Mouse (Mus musculus) urinary bladder, postnatal 14 days (tissue): ENCODE data around the gene Lamb2.

Source experiments
- DNase-seq: peaks from one replicate; pipeline ENCODE4 v3.0.0; 2021; ENCODE audit warnings: low spot score

The Lamb2 gene

GRCm38 (mm10) chr9:108461675-108462074 lies 17.9 kb upstream of the Lamb2 start:
- no peak for DNase-seq

GRCm38 (mm10) chr9:108462192-108462591 lies 17.3 kb upstream of the Lamb2 start:
- peak; percentile 49 for DNase-seq

DNA sequence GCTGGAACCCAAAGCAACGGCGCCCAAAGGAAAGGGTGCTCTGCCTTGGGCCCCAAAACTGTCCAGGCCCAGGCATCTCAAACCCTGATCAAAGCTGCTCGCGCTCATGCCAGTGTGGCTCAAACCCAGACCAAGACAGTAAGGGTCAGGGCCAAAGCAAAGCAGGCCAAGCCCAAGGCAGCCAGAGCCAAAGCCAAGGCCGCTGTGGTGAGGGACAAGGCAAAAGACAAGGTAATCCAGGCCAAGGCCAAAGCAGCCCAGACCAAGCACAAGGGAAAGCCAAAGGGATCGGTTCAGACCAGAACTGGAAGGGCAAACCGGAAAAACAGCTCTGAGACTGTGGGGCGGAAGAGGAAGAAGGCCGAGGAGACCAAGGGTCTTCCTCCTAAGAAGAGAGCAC lies 15.8 kb upstream of the Lamb2 start:
- DNase-seq, result no peak

- DNase-seq, result no peak
Measured at GRCm38 (mm10) chr9:108466219-108466618, 13.3 kb upstream of the Lamb2 start.

DNA sequence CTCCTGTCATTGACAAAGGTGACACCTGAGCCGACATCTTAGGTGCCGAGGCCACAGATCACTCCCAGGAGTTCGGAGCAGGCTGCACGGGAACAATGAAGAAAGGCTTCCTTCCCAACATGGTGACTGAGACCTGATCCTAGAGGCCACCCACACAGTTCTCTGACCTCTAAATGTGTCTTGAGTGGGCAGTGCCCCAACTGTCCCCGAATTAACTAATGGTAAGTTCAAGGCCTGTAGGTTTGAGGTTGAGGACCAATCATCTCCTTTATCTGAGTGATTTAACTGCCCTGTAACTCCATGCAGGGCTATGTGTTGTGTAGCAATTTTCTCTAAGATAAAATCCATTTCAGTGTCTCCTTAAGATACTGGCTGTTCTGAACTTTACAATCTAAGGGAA lies 10.1 kb upstream of the Lamb2 start:
- no peak for DNase-seq

DNA sequence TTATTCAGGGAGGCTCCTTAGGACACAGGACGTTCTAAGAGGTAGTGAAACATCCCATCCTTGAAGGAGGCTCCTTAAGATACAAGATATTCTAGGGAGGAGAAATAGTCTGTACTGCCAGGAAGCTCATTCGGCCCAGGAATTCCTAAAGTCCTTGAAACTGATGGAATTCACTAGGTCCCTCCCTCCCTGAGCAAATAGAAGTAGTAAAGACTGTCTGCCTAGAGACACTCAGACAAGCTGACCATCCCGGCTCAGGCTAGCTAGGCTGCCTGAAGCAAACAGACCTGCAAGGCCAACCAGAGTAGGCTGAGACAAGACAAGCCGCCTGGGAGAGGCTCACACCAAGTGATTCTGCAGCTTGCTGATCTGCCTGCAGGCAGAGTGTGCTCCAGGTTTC lies 9.7 kb upstream of the Lamb2 start:
- no peak for DNase-seq

GRCm38 (mm10) chr9:108474528-108474927 lies 5.0 kb upstream of the Lamb2 start:
- no peak for DNase-seq

GRCm38 (mm10) chr9:108478638-108479156 lies 839 bp upstream of the Lamb2 start:
- peak; percentile 81 for DNase-seq

GRCm38 (mm10) chr9:108479241-108479640 lies 295 bp upstream of the Lamb2 start:
- DNase-seq, result no peak

GRCm38 (mm10) chr9:108480813-108481519 lies 1.4 kb downstream of the Lamb2 start:
- no peak for DNase-seq

GRCm38 (mm10) chr9:108481520-108482210 lies 2.1 kb downstream of the Lamb2 start:
- DNase-seq, result no peak

DNA sequence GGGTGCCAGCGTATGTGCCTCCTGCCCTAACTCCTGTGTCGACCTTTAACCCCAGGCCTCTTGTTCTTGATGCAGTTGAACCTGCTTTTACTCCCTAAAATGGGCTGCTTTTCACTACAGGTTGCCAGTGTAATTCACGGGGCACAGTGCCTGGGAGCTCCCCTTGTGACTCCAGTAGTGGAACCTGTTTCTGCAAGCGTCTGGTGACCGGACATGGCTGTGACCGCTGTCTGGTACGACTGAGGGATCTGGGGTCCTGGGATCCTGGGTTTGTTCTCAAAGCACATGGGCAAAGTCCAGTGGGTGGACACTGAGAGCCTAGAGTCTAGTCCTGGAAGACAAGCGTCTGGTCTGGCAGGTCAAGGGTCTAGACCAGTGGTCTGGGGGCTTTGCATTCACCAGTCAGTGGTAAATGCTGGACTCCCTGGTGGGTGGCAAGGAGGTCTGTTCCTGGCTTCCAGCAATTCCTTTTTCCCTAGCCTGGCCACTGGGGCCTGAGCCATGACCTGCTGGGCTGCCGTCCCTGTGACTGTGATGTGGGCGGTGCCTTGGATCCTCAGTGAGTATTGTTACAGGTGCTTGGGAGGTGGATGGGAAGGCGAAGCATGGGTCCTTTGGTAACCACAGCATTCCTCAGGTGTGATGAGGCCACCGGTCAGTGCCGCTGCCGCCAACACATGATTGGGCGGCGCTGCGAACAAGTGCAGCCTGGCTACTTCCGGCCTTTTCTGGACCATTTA lies 3.7 kb downstream of the Lamb2 start:
- no peak for DNase-seq

GRCm38 (mm10) chr9:108484021-108484420 lies 4.5 kb downstream of the Lamb2 start:
- DNase-seq, result no peak

GRCm38 (mm10) chr9:108485301-108485875 lies 5.9 kb downstream of the Lamb2 start:
- DNase-seq, result no peak

DNA sequence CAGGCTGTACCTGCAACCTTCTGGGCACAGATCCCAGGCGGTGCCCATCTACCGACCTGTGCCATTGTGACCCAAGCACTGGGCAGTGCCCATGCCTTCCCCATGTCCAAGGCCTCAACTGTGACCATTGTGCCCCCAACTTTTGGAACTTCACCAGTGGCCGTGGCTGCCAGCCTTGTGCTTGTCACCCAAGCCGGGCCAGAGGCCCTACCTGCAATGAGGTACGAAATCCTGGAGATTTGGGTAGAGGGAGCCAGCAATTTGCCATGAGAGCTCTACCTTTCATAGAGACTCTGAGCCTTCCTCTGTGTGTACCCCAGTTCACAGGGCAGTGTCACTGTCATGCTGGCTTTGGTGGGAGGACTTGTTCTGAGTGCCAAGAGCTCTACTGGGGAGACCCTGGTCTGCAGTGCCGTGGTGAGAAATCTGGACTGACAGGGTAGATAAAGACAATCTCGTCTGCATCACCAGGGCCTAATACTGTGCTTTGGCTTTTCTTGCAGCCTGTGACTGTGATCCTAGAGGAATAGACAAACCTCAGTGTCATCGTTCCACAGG lies 7.5 kb downstream of the Lamb2 start:
- DNase-seq, result no peak

GRCm38 (mm10) chr9:108488403-108488802 lies 8.9 kb downstream of the Lamb2 start:
- no peak for DNase-seq

DNA sequence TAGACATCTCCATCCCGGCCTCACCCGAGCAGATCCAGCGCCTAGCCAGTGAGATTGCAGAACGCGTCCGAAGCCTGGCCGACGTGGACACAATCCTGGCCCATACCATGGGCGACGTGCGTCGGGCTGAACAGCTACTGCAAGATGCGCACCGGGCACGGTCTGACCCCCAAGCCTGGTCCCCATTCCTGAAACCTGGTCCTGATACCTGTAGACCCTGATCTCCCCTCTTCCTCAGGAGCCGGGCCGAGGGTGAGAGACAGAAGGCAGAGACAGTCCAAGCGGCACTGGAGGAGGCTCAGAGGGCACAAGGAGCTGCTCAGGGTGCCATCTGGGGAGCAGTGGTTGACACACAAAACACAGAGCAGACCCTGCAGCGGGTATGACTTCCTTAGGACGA lies 9.7 kb downstream of the Lamb2 start:
- DNase-seq, result no peak

- DNase-seq, result no peak
Measured at GRCm38 (mm10) chr9:108489702-108490558, 10.4 kb downstream of the Lamb2 start.

DNA sequence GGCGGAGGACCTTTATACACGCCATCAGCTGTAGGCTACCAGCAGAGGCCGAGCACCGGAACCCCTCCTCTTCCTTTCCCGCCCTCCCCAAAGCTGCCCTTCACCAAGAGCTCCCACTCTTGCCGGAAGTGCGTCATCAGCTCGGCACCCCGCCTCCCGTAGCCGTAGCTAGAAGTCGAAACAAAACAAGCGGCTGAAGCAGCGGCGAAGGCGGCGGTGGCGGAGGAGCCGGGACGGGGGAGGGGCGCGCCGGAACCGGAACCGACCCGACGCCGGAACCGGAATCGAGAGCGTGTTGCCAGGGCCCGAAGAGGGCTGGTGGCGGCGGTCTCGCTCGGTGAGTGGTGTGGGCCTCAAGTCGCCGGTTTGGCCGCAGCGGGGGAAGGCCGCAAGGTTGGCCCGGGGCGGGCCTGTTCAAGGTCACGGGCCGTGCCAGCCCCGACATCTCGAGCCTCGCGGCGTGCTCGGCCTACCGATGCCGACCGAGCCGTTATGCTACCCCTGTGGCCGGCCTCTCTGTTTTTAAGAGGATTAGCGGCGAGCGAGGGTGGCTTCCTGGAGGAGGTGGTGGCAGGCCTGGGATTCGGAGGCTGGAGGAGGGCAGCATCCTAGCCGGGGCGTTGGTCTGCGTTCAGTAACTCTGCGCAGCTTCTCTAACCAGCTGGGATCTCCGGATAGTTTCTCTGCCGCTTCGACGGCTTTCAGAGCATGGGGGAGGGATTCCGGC lies 11.2 kb downstream of the Lamb2 start, which contains the start of gene Usp19:
TSS of gene Usp19 (plus strand) at position 44 of the 727 bp plus-strand sequence.
- DNase-seq, result peak; percentile 97

- no peak for DNase-seq
Measured at GRCm38 (mm10) chr9:108491286-108491580, 11.7 kb downstream of the Lamb2 start.
